Mouse (Mus musculus) ES-CJ7 (cell line): Measurements from ENCODE around the gene Coro1c.
"Not testable (repeated sequence)": the region's sequence is repeated elsewhere in the genome, so short reads cannot be mapped to it uniquely, and the experiment has no call there.

Experiments used
- DNase-seq: peaks from one replicate; pipeline ENCODE4 v3.0.0; 2011; ENCODE audit warnings: low read depth, low spot score

Gene Coro1c

GRCm38 (mm10) chr5:113829566-113830291 lies 78.8 kb downstream of the Coro1c start:
- DNase-seq: no peak

- no peak for DNase-seq
Observed at GRCm38 (mm10) chr5:113828481-113828880, 80.1 kb downstream of the Coro1c start.

- DNase-seq: no peak
Observed at GRCm38 (mm10) chr5:113827991-113828411, 80.6 kb downstream of the Coro1c start.

GRCm38 (mm10) chr5:113826619-113827018 lies 81.9 kb downstream of the Coro1c start:
- no peak for DNase-seq

GRCm38 (mm10) chr5:113825558-113825957 lies 83.0 kb downstream of the Coro1c start:
- no peak for DNase-seq

- no peak for DNase-seq
Observed at GRCm38 (mm10) chr5:113824228-113824627, 84.3 kb downstream of the Coro1c start.

GRCm38 (mm10) chr5:113818572-113818971 lies 90.0 kb downstream of the Coro1c start:
- DNase-seq: peak; percentile 72

- DNase-seq: peak; percentile 78
Observed at GRCm38 (mm10) chr5:113815638-113816152, 92.9 kb downstream of the Coro1c start.

- no peak for DNase-seq
Observed at GRCm38 (mm10) chr5:113815041-113815389, 93.5 kb downstream of the Coro1c start.

- DNase-seq: no peak
Observed at GRCm38 (mm10) chr5:113814111-113815040, 94.2 kb downstream of the Coro1c start.

- DNase-seq: peak; percentile 85
Observed at GRCm38 (mm10) chr5:113813608-113814007, 95.0 kb downstream of the Coro1c start.

- DNase-seq: no peak
Observed at GRCm38 (mm10) chr5:113812638-113813037, 95.9 kb downstream of the Coro1c start.

- not testable (repeated sequence) for DNase-seq
Observed at GRCm38 (mm10) chr5:113811824-113812420, 96.6 kb downstream of the Coro1c start.

GRCm38 (mm10) chr5:113810111-113810510 lies 98.4 kb downstream of the Coro1c start:
- no peak for DNase-seq

- no peak for DNase-seq
Observed at GRCm38 (mm10) chr5:113808177-113808576, 100.4 kb downstream of the Coro1c start.

- no peak for DNase-seq
Observed at GRCm38 (mm10) chr5:113807712-113808111, 100.8 kb downstream of the Coro1c start.

GRCm38 (mm10) chr5:113806414-113806813 lies 102.1 kb downstream of the Coro1c start:
- DNase-seq: no peak

- no peak for DNase-seq
Observed at GRCm38 (mm10) chr5:113805301-113805700, 103.3 kb downstream of the Coro1c start.

- no peak for DNase-seq
Observed at GRCm38 (mm10) chr5:113804395-113804966, 104.1 kb downstream of the Coro1c start.

- DNase-seq: peak; percentile 50
Observed at GRCm38 (mm10) chr5:113800280-113800679, 108.3 kb downstream of the Coro1c start, which contains the start of gene Tmem119. TSS of gene Tmem119 (minus strand) at chr5:113800516.

GRCm38 (mm10) chr5:113799691-113800090 lies 108.9 kb downstream of the Coro1c start:
- DNase-seq: no peak

- no peak for DNase-seq
Observed at GRCm38 (mm10) chr5:113798525-113798924, 110.0 kb downstream of the Coro1c start.
